In the genomic region with DNA sequence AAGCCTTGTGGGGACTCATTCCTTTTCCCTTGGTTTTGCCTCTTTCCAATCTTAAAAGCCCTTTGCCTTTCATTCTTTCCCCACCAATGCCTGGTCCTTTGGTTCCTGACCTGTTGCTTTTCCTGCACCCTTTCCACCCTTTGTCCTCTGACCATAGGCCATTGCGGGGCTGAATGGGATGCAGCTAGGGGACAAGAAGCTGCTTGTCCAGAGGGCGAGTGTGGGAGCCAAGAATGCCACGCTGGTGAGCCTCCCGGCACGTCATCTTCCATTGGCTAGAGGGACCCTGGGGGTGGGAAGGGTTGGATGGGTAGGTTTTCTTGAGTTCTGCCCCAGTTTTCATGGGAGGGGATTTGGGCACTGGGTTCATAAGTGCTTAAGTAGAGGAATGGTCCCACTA, we compare ENCODE assay signal across 27 mouse cellular contexts. TPM values are rescaled to one million over a fixed set of nuclear protein-coding genes. Genes with fewer than 3 reads are reported as not detected.
"Had no signal": no experiment of that assay in that cellular context is flagged by ENCODE, and none has a peak within 500 bp of the region (broad histone marks: within the 10 kb centered on the region; RNA-seq: fewer than 3 reads in every experiment).

No protein-coding gene starts in this region.

- H3K4me1 ChIP-seq: heart, embryonic 10.5 days; hindbrain, embryonic 12.5 days; intestine, embryonic 15.5 days; limb, embryonic 12.5 days had no signal

- DNase-seq: gastrocnemius, adult 2 months; gastrocnemius, postnatal 10 days; gastrocnemius, postnatal 25 days; heart, adult 18-20 months; heart, postnatal 10 days; heart, postnatal 4 days; kidney, postnatal 10 days; kidney, postnatal 4 days had no signal

- H3K9me3 ChIP-seq: heart, embryonic 10.5 days; heart, embryonic 12.5 days; hindbrain, embryonic 10.5 days; hindbrain, embryonic 12.5 days; intestine, embryonic 15.5 days; limb, embryonic 10.5 days; limb, embryonic 12.5 days had no signal

- H3K27ac ChIP-seq: gastrocnemius, adult 2 months; heart, embryonic 10.5 days; hindbrain, embryonic 10.5 days; hindbrain, embryonic 12.5 days; hindbrain, embryonic 14.5 days; intestine, embryonic 15.5 days; layer of hippocampus, adult 2 months; left cerebral cortex, adult 2 months; limb, embryonic 10.5 days; limb, embryonic 12.5 days had no signal

- H3K9ac ChIP-seq: heart, embryonic 12.5 days; hindbrain, embryonic 12.5 days; hindbrain, embryonic 14.5 days; intestine, embryonic 15.5 days; limb, embryonic 12.5 days had no signal

- ATAC-seq: hindbrain, embryonic 16.5 days; inflammation-experienced regulatory T-cells, adult 6 months; intestine, embryonic 15.5 days; intestine, postnatal 0 days had no signal

- H3K27me3 ChIP-seq: heart, embryonic 12.5 days; hindbrain, embryonic 12.5 days; intestine, embryonic 15.5 days; limb, embryonic 12.5 days had no signal

- H3K4me3 ChIP-seq: gastrocnemius, adult 2 months; heart, embryonic 10.5 days; heart, embryonic 12.5 days; hindbrain, embryonic 10.5 days; hindbrain, embryonic 12.5 days; intestine, embryonic 15.5 days; layer of hippocampus, adult 2 months; left cerebral cortex, adult 2 months; limb, embryonic 10.5 days; limb, embryonic 12.5 days had no signal

- H3K4me2 ChIP-seq: heart, embryonic 12.5 days; hindbrain, embryonic 12.5 days; hindbrain, embryonic 14.5 days; intestine, embryonic 15.5 days; limb, embryonic 12.5 days had no signal

RNA-seq across cellular contexts. Expression of a gene that starts 41.1 kb away (rescaled TPM):
- polyA plus RNA-seq: frontal cortex, adult 2 months; heart, embryonic 10.5 days; heart, embryonic 12.5 days; heart, embryonic 14.5 days; heart, embryonic 16.5 days; hindbrain, embryonic 10.5 days; hindbrain, embryonic 12.5 days; hindbrain, embryonic 14.5 days; hindbrain, embryonic 16.5 days; inflammation-experienced regulatory T-cells, adult 6 months; intestine, embryonic 15.5 days; intestine, postnatal 0 days; limb, embryonic 10.5 days; limb, embryonic 12.5 days; limb, embryonic 14.5 days; liver, adult 2 months; liver, embryonic 16.5 days had no signal
